Mouse (Mus musculus) lung, postnatal 0 days (tissue): ENCODE measurements around the gene Cmpk1.

ENCODE experiments used
- CTCF ChIP-seq: IDR thresholded peaks from 2 replicates; pipeline ENCODE4 v1.5.1; 2016; ENCODE audit warnings: antibody characterized with exemption, mild to moderate bottlenecking
- EP300 ChIP-seq: IDR thresholded peaks from 2 replicates; pipeline ENCODE4 v1.6.1; 2016; ENCODE audit warnings: antibody characterized with exemption, mild to moderate bottlenecking, control low read depth

- no peak for TF ChIP-seq CTCF
- no peak for TF ChIP-seq EP300
Measured at GRCm38 (mm10) chr4:114938248-114938647, 48.8 kb downstream of the Cmpk1 start.
